Mouse (Mus musculus): ENCODE measurements at regions not wholly inside any gene's neighbourhood (a gene's known extent, or its start where the extent isn't known, plus 50 kb on each side); places are given as distances from the start of the nearest gene placed in this dataset.

GRCm38 (mm10) chr2:124718985-124719384 is 348.9 kb upstream of the Slc24a5 start:
- WGBS, result 80% methylated on average over 9 of the region's 9 CpGs
- DNase-seq (ENCODE audit: low spot score) (no peak), ATAC-seq (no peak)
- H3K4me3 ChIP-seq (ENCODE audit: low read depth, low read length), result no peak overlapping the region
- no peak overlapping the region for H3K9ac ChIP-seq (ENCODE audit: low read length)
- no peaks in the 10 kb centered on the region for H3K27me3 ChIP-seq (replicated peaks; ENCODE audit: control insufficient read depth, insufficient read depth, low read length)
- H3K36me3 ChIP-seq (ENCODE audit: control insufficient read depth, insufficient read depth, low read length), result no peaks in the 10 kb centered on the region
- no peak overlapping the region for H3K4me2 ChIP-seq (ENCODE audit: low read length)
- 0 out of 2 replicates have a peak, but pooled peaks cover 2% of the 10 kb centered on the region for H3K4me1 ChIP-seq (ENCODE audit: control insufficient read depth, insufficient read depth, low read length)
- H3K9me3 ChIP-seq (replicated peaks; ENCODE audit: control insufficient read depth, low read length), result no peaks in the 10 kb centered on the region
- H3K27ac ChIP-seq (ENCODE audit: low read depth, low read length), result no peak overlapping the region

DNA sequence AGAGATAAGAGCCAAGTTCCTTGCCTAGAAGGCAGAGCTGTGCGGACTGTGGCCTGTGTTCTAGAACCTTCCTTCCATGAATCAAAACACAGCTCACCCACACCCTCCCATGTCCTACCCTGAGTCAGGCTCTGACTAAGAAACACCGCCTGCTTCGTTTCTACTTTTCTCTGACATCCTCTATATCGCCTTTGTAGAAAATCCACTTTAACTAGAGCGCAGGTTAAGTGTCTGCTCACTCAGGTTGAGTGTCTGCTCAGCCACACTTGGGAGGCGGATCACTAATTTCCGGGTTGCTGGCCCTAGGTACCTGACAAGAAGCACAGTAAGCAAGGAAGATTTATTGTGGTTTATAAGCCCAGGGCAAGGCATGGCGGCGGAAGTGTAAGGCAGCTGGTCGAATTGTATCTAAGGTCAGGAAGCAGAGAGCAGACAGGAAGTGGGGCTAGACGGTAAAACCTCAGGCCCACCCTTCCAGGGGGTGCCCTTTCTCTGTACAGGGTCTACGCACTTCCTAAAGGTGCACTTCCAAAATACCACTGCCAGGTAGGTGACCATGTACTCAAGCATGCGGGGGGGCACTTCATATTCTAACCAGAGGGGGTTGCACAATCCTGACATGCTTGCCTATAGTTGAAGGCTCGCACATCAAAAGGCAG is 348.0 kb upstream of the Slc24a5 start:
- Histone ChIP-seq H3K36me3 (ENCODE audit: control insufficient read depth, insufficient read depth, low read length) (no peaks in the 10 kb centered on the region), H3K4me3 (ENCODE audit: low read depth, low read length) (no peak overlapping the region), H3K9ac (ENCODE audit: low read length) (no peak overlapping the region), H3K4me1 (ENCODE audit: control insufficient read depth, insufficient read depth, low read length) (0 out of 2 replicates have a peak, but pooled peaks cover 2% of the 10 kb centered on the region), H3K27me3 (replicated peaks; ENCODE audit: control insufficient read depth, insufficient read depth, low read length) (no peaks in the 10 kb centered on the region), H3K27ac (ENCODE audit: low read depth, low read length) (no peak overlapping the region), H3K9me3 (replicated peaks; ENCODE audit: control insufficient read depth, low read length) (no peaks in the 10 kb centered on the region), H3K4me2 (ENCODE audit: low read length) (no peak overlapping the region)
- peak; percentile 23; the same call in 1 of the 2 replicates for ATAC-seq
- 87% methylated on average over 14 of the region's 14 CpGs for WGBS
- no peak for DNase-seq (ENCODE audit: low spot score)

GRCm38 (mm10) chr2:124720593-124721445 is 347.1 kb upstream of the Slc24a5 start:
- WGBS, result 44% methylated on average over 14 of the region's 14 CpGs
- H3K27ac ChIP-seq (ENCODE audit: low read depth, low read length), result peak overlapping the region; percentile 39; the same call in 1 of the 2 replicates
- H3K9me3 ChIP-seq (replicated peaks; ENCODE audit: control insufficient read depth, low read length), result no peaks in the 10 kb centered on the region
- no peak overlapping the region for H3K4me2 ChIP-seq (ENCODE audit: low read length)
- peak; percentile 32; the same call in 1 of the 2 replicates for ATAC-seq
- H3K36me3 ChIP-seq (ENCODE audit: control insufficient read depth, insufficient read depth, low read length), result no peaks in the 10 kb centered on the region
- H3K27me3 ChIP-seq (replicated peaks; ENCODE audit: control insufficient read depth, insufficient read depth, low read length), result no peaks in the 10 kb centered on the region
- peak; percentile 66 for DNase-seq (ENCODE audit: low spot score)
- no peak overlapping the region for H3K4me3 ChIP-seq (ENCODE audit: low read depth, low read length)
- H3K4me1 ChIP-seq (ENCODE audit: control insufficient read depth, insufficient read depth, low read length), result 0 out of 2 replicates have a peak, but pooled peaks cover 2% of the 10 kb centered on the region
- H3K9ac ChIP-seq (ENCODE audit: low read length), result no peak overlapping the region

DNA sequence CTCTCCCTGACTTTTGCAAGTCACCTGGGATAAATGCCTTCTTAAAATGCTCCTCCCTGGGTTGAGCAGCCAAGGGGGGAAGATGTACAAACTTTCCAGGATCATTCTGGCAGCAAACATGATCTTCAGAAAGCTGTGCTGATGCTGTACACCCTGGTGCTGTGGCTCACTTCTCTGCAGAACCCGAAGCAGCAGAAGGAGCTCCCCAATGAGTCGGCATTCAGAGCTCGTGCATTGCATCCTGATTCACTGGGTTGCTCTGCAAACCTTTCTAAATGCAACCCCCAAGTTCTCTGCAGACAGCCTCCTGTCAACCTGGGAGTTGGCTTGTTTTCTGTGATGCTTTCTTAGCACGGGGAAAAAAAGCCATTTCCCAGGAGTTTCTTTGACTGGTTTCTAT is 343.8 kb upstream of the Slc24a5 start:
- no peak for ATAC-seq
- Histone ChIP-seq H3K27ac (ENCODE audit: low read depth, low read length) (no peak overlapping the region), H3K9me3 (replicated peaks; ENCODE audit: control insufficient read depth, low read length) (no peaks in the 10 kb centered on the region), H3K36me3 (ENCODE audit: control insufficient read depth, insufficient read depth, low read length) (no peaks in the 10 kb centered on the region), H3K4me3 (ENCODE audit: low read depth, low read length) (no peak overlapping the region), H3K4me2 (ENCODE audit: low read length) (no peak overlapping the region), H3K4me1 (ENCODE audit: control insufficient read depth, insufficient read depth, low read length) (0 out of 2 replicates have a peak, but pooled peaks cover 2% of the 10 kb centered on the region), H3K27me3 (replicated peaks; ENCODE audit: control insufficient read depth, insufficient read depth, low read length) (no peaks in the 10 kb centered on the region), H3K9ac (ENCODE audit: low read length) (no peak overlapping the region)
- WGBS, result 64% methylated on average over 4 of the region's 4 CpGs
- no peak for DNase-seq (ENCODE audit: low spot score)

DNA sequence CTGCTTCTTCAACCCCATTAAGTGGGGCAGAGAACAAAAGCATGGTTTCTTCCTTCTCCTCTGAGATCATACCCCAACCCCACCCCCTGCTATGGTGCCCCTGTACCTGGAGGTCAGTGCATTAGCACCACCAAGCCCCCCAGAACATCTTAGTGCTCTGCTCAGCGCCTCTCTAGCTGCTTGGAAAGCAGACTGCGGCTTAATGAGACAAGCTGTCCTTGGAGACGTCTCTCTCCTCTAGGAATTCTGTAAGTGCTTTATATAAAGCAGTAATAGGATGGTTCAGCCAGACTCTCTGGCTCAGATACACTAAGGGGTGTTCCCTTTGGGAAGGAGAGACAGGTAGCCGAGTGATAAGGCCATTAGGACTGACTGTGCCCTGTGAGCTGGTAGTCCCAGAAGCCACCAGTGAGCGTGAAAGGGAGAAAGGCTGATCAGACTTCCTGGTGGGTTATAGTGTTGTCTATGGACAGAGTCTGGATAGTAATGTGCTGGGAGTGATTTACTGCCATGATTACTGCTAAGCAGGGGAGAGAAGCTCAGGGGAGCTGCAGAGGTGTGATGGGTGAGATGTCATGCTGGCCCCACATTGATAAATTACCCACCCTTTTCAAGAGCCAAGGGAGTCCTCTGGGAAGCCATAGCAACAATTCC is 343.0 kb upstream of the Slc24a5 start:
- no peak for DNase-seq (ENCODE audit: low spot score)
- H3K4me2 ChIP-seq (ENCODE audit: low read length), result no peak overlapping the region
- H3K4me3 ChIP-seq (ENCODE audit: low read depth, low read length), result no peak overlapping the region
- 0 out of 2 replicates have a peak, but pooled peaks cover 2% of the 10 kb centered on the region for H3K4me1 ChIP-seq (ENCODE audit: control insufficient read depth, insufficient read depth, low read length)
- H3K9me3 ChIP-seq (replicated peaks; ENCODE audit: control insufficient read depth, low read length), result no peaks in the 10 kb centered on the region
- WGBS, result 68% methylated on average over 5 of the region's 5 CpGs
- no peaks in the 10 kb centered on the region for H3K27me3 ChIP-seq (replicated peaks; ENCODE audit: control insufficient read depth, insufficient read depth, low read length)
- H3K9ac ChIP-seq (ENCODE audit: low read length), result no peak overlapping the region
- no peak overlapping the region for H3K27ac ChIP-seq (ENCODE audit: low read depth, low read length)
- no peaks in the 10 kb centered on the region for H3K36me3 ChIP-seq (ENCODE audit: control insufficient read depth, insufficient read depth, low read length)
- no peak for ATAC-seq

DNA sequence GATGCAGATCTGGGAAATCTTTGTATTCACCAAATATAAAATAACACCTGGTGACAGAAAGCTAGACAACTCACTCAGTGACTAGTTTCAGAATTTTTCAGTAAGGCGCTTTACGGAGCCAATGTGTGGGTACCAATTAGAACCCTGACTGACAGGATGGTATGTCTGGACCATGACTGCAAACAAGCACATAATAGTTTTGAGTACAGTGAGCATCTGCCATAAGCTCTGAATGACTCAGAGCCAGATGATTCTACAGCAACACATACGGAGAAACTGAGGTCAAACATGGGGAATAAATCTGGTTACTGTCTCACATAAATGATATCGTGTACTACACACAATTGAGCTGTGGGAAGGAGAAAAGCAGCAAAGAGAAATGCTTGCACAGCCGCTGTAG is 339.9 kb upstream of the Slc24a5 start:
- DNase-seq (ENCODE audit: low spot score), result peak; percentile 11
- 88% methylated on average over 5 of the region's 5 CpGs for WGBS
- no peak for ATAC-seq

GRCm38 (mm10) chr2:124732593-124732992 is 335.3 kb upstream of the Slc24a5 start:
- ATAC-seq, result no peak
- Histone ChIP-seq H3K4me3 (ENCODE audit: low read depth, low read length) (no peak overlapping the region), H3K27me3 (replicated peaks; ENCODE audit: control insufficient read depth, insufficient read depth, low read length) (no peaks in the 10 kb centered on the region), H3K9me3 (replicated peaks; ENCODE audit: control insufficient read depth, low read length) (no peaks in the 10 kb centered on the region), H3K4me1 (ENCODE audit: control insufficient read depth, insufficient read depth, low read length) (no peaks in the 10 kb centered on the region), H3K27ac (ENCODE audit: low read depth, low read length) (no peak overlapping the region), H3K4me2 (ENCODE audit: low read length) (no peak overlapping the region), H3K36me3 (ENCODE audit: control insufficient read depth, insufficient read depth, low read length) (no peaks in the 10 kb centered on the region), H3K9ac (ENCODE audit: low read length) (no peak overlapping the region)
- 88% methylated on average over 2 of the region's 2 CpGs for WGBS
- no peak for DNase-seq (ENCODE audit: low spot score)

More for the DNA sequence above, 339.9 kb upstream of the Slc24a5 start:
- H3K36me3 ChIP-seq (ENCODE audit: control insufficient read depth, insufficient read depth, low read length), result no peaks in the 10 kb centered on the region
- no peaks in the 10 kb centered on the region for H3K9me3 ChIP-seq (replicated peaks; ENCODE audit: control insufficient read depth, low read length)
- no peak overlapping the region for H3K4me3 ChIP-seq (ENCODE audit: low read depth, low read length)
- H3K9ac ChIP-seq (ENCODE audit: low read length), result no peak overlapping the region
- H3K27ac ChIP-seq (ENCODE audit: low read depth, low read length), result no peak overlapping the region
- H3K4me1 ChIP-seq (ENCODE audit: control insufficient read depth, insufficient read depth, low read length), result no peaks in the 10 kb centered on the region
- H3K4me2 ChIP-seq (ENCODE audit: low read length), result no peak overlapping the region
- no peaks in the 10 kb centered on the region for H3K27me3 ChIP-seq (replicated peaks; ENCODE audit: control insufficient read depth, insufficient read depth, low read length)

- no peaks in the 10 kb centered on the region for H3K36me3 ChIP-seq (ENCODE audit: control insufficient read depth, insufficient read depth, low read length)
- no peaks in the 10 kb centered on the region for H3K27me3 ChIP-seq (replicated peaks; ENCODE audit: control insufficient read depth, insufficient read depth, low read length)
- DNase-seq (ENCODE audit: low spot score) (no peak), ATAC-seq (no peak)
- no peak overlapping the region for H3K4me2 ChIP-seq (ENCODE audit: low read length)
- H3K9me3 ChIP-seq (replicated peaks; ENCODE audit: control insufficient read depth, low read length), result no peaks in the 10 kb centered on the region
- H3K4me3 ChIP-seq (ENCODE audit: low read depth, low read length), result no peak overlapping the region
- no peak overlapping the region for H3K9ac ChIP-seq (ENCODE audit: low read length)
- WGBS, result 65% methylated on average over 13 of the region's 13 CpGs
- H3K4me1 ChIP-seq (ENCODE audit: control insufficient read depth, insufficient read depth, low read length), result peaks cover 2% of the 10 kb centered on the region; the same call in 1 of the 2 replicates
- no peak overlapping the region for H3K27ac ChIP-seq (ENCODE audit: low read depth, low read length)
These were observed 327.1 kb upstream of the Slc24a5 start for GRCm38 (mm10) chr2:124740848-124741247.
